Mouse (Mus musculus) olfactory bulb, adult 2 months (tissue): Measurements from ENCODE around the gene Memo1. TPM values are rescaled to one million over a fixed set of nuclear protein-coding genes. Genes with fewer than 3 reads are reported as not detected.
"Not testable (repeated sequence)": the region's sequence is repeated elsewhere in the genome, so short reads cannot be mapped to it uniquely, and the experiment has no call there.

Source experiments
- H3K27ac ChIP-seq: fragments of 200-500 bp; 2 replicates; pipeline ENCODE4 v1.5.1; 2012; ENCODE audit warnings: low read depth, low read length; ENCODE audit not compliant: insufficient read depth
- H3K4me1 ChIP-seq: fragments of 200-500 bp; 2 replicates; pipeline ENCODE4 v1.6.1; 2012; ENCODE audit warnings: low read length; ENCODE audit not compliant: control insufficient read depth, insufficient read depth
- H3K4me3 ChIP-seq: fragments of 200-500 bp; 2 replicates; pipeline ENCODE4 v1.5.1; 2012; ENCODE audit warnings: mild to moderate bottlenecking, low read depth, low read length, moderate library complexity; ENCODE audit not compliant: insufficient read depth
- CTCF ChIP-seq: fragments of 200-500 bp; IDR thresholded peaks from 2 replicates; pipeline ENCODE4 v1.5.1; 2012; ENCODE audit warnings: low read depth, mild to moderate bottlenecking, low read length, moderate library complexity; ENCODE audit not compliant: insufficient read depth
- POLR2A ChIP-seq: fragments of 200-500 bp; IDR thresholded peaks from 2 replicates; pipeline ENCODE4 v1.6.1; 2012; ENCODE audit warnings: mild to moderate bottlenecking, low read depth, low read length, moderate library complexity; ENCODE audit not compliant: insufficient read depth
- WGBS: fragments of 180-500 bp; shearing (Covaris S2); methylation state at CpG from one replicate; pipeline ENCODE4 v1.1.7; 2018; 5-methylcytosine and 5-hydroxymethylcytosine counted together
- polyA plus RNA-seq: library from polyadenylated mRNA; stranded (reverse); fragments of >200 nt; gene quantifications from 2 replicates; pipeline ENCODE4 v1.2.4, GENCODE M21; 2012; ENCODE audit warnings: low replicate concordance; ENCODE audit not compliant: missing spikeins, insufficient read depth, insufficient read length

Memo1 gene
- polyA plus RNA-seq, result not detected in 2 replicates

DNA sequence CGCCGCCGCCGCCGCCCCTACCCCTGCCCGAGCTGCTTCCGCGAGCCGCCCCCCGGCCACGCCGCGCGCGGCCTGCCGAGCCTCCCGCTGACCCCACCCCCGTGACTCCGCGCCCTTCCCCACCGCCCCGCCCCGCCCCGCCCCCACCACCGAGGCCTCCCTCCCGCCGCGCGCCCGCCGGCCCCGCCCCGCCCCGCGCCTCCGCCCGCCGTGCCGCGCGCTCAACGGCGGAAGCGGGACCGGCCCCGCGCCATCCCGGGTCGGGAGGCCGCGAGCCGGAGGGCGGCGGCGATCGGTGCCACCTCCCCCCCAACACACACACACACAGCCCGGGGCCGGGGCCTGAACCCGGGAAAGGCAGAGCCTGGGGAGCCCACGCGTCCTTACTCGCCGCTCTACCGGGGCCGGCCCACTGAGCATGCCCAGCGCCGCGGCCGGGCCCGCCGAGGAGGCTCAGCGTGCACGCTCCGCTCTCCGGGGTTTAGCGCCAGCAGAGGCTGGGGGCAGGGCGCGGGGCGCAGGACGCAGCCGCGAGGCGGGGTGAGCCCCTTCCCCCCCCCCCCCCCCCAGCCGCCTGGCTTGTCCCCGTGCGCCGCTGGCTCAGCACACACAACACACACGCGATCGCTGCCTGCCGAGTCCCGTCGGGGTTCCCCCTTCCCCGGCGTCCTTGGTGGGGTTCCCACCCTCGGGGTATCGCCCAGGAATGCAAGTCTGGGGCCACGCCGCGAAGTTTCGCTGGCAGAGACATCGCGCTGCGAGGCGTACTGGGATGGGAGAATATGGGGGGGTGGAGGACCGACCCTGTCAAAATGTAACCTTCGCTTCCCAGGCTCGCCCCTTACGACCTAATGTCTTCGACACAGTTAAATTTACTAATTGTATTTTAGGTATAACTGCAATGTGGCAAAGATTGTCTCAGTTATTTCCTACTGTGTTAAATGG is at the start of gene Memo1:
Memo1 (minus strand) TSS at position 496 of the 945 bp plus-strand sequence.
- Histone ChIP-seq H3K4me3 (peak within 1 kb of the TSS; percentile 98), H3K4me1 (no peaks in the 10 kb centered on the region; the same call in 1 of the 2 replicates), H3K27ac (peak within 1 kb of the TSS; percentile 89)
- TF ChIP-seq CTCF, result no peak
- no peak; the same call in 1 of the 2 replicates for TF ChIP-seq POLR2A
- WGBS, result 2% methylated on average over 84 of the region's 110 CpGs

DNA sequence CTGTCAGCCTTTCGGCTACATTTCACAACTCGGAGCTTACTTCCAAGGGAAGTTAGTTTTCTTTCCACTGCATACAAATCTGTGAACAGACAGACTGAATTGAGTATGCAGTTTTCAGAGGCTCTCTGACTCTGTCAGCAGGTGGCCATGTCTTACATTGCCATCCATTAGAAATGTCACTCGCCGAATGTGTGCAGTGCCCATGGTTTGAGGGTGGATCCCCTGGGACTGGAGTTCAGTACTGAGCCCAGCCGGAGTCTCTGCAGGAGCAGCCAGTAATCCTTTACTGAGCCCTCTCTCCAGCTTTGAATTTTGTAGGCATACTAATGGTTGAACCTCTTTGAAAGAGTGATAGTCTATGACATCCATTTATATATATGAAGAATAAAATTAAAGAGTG is 45.8 kb upstream of the Memo1 start:
- TF ChIP-seq CTCF (no peak), POLR2A (no peak)
- Histone ChIP-seq H3K27ac (no peak overlapping the region), H3K4me1 (peaks cover 10% of the 10 kb centered on the region; the same call in 1 of the 2 replicates), H3K4me3 (0 out of 2 replicates have a peak overlapping the region, but pooled peaks have one; percentile 15)
- 32% methylated on average over 5 of the region's 5 CpGs for WGBS

DNA sequence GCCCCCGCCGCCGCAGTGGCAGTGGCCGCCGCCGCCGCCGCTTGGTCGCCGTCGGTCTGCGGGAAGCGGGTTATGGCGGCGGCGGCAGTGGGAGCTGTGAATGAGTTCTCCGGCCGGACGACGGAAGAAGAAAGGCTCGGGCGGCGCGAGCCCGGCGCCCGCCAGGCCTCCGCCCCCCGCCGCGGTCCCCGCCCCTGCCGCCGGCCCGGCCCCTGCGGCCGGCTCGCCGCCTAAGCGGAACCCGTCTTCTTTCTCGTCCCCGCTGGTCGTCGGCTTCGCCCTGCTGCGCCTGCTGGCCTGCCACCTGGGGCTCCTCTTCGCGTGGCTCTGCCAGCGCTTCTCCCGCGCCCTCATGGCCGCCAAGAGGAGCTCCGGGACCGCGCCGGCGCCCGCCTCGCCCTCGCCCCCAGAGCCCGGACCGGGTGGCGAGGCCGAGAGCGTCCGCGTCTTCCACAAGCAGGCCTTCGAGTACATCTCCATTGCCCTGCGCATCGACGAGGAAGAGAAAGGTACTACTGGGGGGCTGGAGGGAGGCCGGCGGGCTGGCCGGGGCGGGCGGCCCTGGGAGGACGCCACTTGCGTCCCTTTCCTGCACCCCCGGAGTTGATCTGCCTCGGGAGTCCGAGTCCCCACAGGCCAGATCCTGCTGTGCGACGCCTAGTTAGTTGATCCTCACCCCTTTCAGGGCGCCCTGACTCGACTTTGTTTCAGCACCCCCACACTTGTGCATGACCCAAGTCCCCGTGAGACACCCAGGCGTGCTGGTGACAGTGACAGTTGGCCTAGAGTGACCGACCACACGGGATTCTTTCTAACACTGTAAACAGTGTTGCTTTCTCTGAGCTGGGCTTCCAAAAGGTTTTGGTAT is 43.9 kb upstream of the Memo1 start, which contains the start of gene Spast:
Spast (plus strand) TSS at position 51 of the 868 bp plus-strand sequence.
- under 1% methylated on average over 83 of the region's 90 CpGs for WGBS
- Histone ChIP-seq H3K27ac (peak within 1 kb of the TSS; percentile 65), H3K4me1 (peaks cover 8% of the 10 kb centered on the region; the same call in 1 of the 2 replicates), H3K4me3 (peak within 1 kb of the TSS; percentile 94)
- TF ChIP-seq POLR2A, result no peak
- no peak for TF ChIP-seq CTCF

DNA sequence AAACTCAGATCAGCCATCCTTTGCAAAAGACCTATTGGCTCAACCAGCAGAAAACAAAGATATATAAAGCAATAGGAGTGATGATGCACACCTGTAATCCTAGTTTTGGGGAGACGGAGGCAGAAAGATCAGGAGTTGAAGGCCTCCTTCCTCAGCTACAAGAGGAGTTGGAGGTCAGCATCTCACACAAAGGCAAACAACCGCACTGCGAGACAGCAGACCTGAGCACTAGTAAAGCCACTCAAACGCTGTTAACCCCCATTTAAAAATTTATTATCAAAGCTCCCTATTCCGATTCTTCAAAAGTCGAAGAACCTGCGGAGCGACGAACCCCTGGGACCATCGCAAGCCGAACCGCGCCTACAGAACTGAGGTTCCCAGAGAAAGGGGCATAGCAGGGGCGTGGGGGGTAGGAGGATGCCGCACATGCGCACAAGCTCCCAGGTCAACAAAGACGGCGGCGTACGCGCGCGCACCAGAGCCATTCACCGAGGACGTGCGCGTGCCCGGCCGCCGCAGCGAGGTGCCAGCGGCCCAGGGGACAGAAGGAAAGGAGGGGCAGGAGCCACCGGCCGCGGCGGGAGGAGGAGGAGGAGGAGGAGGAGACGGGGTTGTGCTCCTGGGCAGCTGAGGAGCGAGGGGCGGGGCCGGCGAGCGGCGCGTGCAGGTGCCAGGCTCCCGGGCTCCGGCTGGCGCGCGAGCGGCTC is 43.1 kb upstream of the Memo1 start:
- peaks cover 8% of the 10 kb centered on the region; the same call in 1 of the 2 replicates for H3K4me1 ChIP-seq
- peak overlapping the region; percentile 94 for H3K4me3 ChIP-seq
- TF ChIP-seq POLR2A (no peak; the same call in 1 of the 2 replicates), CTCF (no peak)
- H3K27ac ChIP-seq, result peak overlapping the region; percentile 65
- WGBS, result under 1% methylated on average over 49 of the region's 50 CpGs

DNA sequence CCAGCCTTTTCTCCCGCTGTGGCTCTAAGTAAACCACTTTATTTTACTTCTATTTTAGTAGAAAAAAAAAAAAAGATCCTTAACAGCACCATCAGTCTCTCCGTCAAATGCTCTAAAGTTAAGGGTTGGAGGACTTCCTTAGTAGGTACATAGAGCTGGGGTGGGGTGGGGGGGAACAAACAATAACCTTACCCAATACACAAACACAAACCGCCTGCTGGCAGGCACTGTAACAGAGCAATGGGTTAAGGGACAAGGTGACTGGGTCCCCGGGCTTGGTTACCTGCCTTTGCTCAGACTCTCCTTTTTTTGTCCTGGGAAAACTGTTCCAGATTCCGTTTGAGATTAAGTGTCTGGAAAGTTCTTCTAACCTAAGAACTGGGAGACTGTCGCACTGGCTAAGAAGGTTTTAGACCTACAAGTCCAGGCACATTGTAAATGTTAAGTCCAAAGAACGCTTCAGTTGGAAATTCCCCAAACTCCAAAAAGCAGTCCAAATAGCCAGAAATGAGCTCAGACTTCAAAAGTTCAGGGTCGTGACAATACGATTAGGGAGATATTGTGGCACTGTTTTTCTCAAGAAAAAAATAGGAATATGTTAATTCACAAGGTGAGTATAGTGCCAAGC is 35.8 kb upstream of the Memo1 start:
- WGBS, result 78% methylated on average over 9 of the region's 9 CpGs
- TF ChIP-seq CTCF (no peak), POLR2A (no peak)
- H3K4me3 ChIP-seq, result no peak overlapping the region
- H3K4me1 ChIP-seq, result no peaks in the 10 kb centered on the region
- no peak overlapping the region for H3K27ac ChIP-seq

DNA sequence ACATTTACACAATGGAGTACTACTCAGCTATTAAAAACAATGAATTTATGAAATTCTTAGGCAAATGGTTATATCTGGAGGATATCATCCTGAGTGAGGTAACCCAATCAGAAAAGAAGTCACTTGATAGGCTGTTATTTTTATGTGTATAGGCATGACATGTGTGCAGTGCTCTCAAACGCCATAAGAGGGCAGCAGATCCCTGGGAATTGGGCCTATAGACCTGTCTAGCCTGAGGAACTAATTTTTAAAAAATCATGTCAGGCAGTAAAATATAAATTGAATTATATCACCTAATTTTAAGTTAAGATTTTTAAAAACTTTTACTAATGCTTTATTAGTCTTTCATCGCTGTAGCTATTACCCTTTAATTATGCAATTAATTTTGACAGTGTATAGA is 32.8 kb upstream of the Memo1 start:
- not testable (repeated sequence) for H3K4me1 ChIP-seq, H3K27ac ChIP-seq, H3K4me3 ChIP-seq
- whole genome bisulfite sequencing, result 54% methylated on average over 2 of the region's 2 CpGs

DNA sequence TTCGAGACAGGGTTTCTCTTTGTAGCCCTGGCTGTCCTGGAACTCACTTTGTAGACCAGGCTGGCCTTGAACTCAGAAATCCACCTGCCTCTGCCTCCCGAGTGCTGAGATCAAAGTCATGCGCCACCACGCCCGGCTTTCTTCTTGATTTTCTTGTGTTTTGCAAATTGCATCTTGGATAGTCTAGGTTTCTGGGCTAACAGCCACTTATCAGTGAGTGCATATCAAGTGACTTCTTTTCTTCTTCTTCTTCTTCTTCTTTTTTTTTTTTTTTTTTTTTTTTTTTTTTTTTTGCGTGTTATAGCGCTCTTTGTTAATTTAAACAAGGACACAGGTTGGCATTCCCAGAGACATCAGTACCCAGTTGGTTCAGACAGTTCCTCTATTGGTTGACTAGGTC is 31.9 kb upstream of the Memo1 start:
- 87% methylated on average over 7 of the region's 7 CpGs for WGBS
- H3K4me3 ChIP-seq, H3K27ac ChIP-seq: not testable (repeated sequence)

DNA sequence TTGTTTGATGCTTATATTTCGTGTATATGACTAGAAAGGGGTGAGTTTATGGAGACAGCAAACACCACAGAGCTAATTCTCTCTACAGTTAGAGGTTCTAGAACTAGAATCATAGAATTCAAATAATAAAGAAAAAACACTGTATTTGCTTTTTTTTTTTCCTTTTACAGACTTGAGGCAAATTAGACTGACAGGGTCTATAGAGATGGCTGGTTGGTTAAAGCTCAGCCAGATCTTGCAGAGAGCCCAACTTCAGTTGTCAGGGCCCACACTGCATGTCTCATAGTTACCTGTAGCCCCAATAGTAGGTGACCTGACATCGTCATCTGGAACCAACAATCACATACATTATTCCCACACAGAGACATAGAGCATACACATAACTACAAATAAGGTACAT is 28.5 kb upstream of the Memo1 start, which contains the start of gene Dpy30:
Dpy30 (minus strand) TSS at position 101 of the 400 bp plus-strand sequence.
- Histone ChIP-seq H3K27ac (no peak within 1 kb of the TSS), H3K4me1 (no peaks in the 10 kb centered on the region), H3K4me3 (no peak within 1 kb of the TSS)
- 82% methylated on average over 2 of the region's 2 CpGs for WGBS
- TF ChIP-seq CTCF (no peak), POLR2A (no peak)

More for the DNA sequence above, 31.9 kb upstream of the Memo1 start:
- not testable (repeated sequence) for H3K4me1 ChIP-seq
